Mouse (Mus musculus) induced T-regulatory cell, adult 2 months (primary cell): ENCODE results near the gene Fcrla.
"Not testable (repeated sequence)": the region's sequence is repeated elsewhere in the genome, so short reads cannot be mapped to it uniquely, and the experiment has no call there.

ENCODE experiments used
- DNase-seq: peaks from one replicate; pipeline ENCODE4 v3.0.0-alpha.2; 2012; ENCODE audit warnings: low read depth

Gene Fcrla

GRCm38 (mm10) chr1:170927378-170927777, at the start of gene Fcrla:
Gene Fcrla (minus strand): TSS chr1:170927583.
- DNase-seq: no peak

- no peak for DNase-seq
These were observed 49.1 kb upstream of the Fcrla start, which contains the start of gene Fcgr2b for GRCm38 (mm10) chr1:170976447-170976846. Gene Fcgr2b (minus strand): TSS chr1:170976547.

- no peak for DNase-seq
These were observed 48.4 kb upstream of the Fcrla start for GRCm38 (mm10) chr1:170975751-170976161.

GRCm38 (mm10) chr1:170975350-170975749, 48.0 kb upstream of the Fcrla start:
- DNase-seq: not testable (repeated sequence)

- no peak for DNase-seq
These were observed 47.4 kb upstream of the Fcrla start for GRCm38 (mm10) chr1:170974736-170975135.

DNA sequence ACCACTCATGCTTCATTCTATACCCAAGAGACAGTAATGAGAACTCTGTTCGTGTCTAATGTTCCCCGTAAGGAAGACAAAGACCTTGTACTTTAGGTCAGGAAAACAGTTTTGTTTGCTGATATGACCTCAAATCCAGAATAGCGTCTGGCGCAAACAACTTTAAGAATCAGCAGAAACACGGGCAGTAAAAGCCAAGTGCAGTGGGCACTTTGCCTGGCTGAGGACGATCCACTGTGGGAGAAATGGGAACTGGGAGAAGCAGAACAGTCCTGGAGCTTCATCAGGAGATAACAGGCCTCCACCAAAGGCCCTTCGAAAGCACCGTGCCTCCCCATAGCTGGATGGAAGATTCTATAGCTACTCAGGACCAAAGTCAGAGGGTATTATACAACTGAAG, 46.8 kb upstream of the Fcrla start:
- DNase-seq: no peak

- no peak for DNase-seq
These were observed 45.6 kb upstream of the Fcrla start for GRCm38 (mm10) chr1:170972936-170973335.

DNA sequence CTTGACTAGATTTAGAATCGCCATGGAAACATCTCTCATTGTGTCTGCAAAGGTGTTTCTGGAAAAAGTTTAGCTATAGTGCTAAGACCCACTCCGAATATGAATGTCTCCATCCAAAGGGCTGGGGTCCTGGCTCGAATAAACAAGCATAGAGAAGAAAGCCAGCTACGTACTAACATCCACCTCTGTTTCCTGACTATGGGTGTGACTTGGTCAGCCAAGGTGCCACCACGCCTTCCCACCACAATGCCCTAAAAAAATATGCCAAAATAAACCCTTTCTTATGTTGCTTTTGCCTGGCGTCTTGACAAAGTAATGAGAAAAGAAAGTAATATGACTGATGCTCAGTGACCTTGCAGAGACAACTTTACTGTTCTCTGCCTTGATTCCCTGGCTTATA, 45.1 kb upstream of the Fcrla start:
- no peak for DNase-seq

DNA sequence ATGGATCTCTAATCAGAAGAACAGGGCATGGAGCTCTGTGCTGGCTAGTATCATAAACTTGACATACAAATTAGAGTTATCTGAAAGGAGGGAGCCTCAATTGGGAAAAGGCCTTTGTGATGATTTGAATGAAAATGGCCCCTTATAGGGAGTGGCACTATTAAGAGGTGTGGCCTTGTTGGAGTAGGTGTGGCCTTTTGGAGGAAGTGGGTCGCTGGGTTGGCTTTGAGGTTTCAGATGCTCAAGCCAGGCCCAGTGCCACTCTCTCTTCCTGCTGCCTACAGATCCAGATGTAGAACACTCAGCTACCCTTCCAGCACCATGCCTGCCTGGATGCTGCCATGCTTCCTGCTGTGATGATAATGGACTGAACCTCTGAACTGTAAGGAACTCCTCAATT, 41.2 kb upstream of the Fcrla start:
- no peak for DNase-seq

DNA sequence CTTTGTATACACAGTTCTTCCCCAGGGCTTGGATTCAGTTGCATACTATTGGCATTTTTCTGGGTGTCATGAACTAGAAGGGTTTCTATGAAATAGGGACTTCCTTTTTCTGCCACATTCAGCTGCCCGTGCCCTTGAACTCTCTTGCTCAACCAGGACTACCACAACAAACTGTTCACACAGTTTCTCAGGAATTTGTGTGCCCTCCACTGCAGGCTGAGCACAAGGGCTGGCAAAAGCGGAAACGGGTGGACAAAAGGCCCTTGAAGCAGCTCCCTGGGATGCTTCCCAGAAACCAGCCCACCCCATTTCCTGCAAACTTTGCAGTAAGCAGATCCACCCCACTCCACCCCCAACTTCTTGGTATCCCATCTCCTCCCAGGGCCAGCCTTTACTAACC, 40.2 kb upstream of the Fcrla start:
- DNase-seq: no peak

DNA sequence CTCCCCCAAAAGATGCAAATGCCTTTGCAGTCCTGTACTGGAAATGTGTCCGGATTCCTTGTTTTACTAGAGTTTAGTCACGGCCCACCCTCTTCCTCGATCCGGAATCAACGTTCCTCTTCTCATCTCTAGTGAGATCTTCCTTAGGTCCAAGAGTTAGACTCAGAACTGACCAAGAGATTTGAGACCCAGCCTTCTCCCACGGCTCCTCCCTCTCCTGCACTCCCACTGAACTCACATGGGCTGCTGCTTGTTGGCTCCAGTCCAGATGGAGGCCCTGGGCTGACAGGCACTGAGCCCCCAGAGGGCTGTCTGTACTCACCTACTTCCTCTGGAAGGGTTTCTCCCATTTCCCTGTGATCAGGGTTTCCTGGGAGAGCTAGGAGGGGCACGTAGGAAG, 35.7 kb upstream of the Fcrla start:
- DNase-seq: no peak

GRCm38 (mm10) chr1:170962301-170962700, 34.9 kb upstream of the Fcrla start:
- no peak for DNase-seq

DNA sequence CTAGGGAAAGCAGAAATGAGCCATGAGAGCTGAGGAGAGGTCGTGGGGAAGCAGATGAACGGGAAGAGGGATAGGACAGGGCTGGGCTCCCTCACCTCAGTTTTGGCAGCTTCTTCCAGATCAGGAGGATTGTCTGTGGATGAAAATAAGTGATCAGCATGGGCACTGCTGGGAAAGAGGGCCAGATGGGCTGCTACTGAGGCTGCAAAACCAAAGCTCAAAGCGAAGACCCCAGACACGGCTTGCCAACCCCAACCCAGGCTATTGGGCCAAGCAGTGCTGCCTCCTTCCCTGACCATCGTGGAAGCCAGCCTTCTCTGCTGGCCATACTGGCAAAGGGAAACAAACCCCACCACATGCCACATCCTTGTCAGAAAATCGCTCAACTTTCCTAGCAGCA, 33.7 kb upstream of the Fcrla start:
- DNase-seq: no peak

DNA sequence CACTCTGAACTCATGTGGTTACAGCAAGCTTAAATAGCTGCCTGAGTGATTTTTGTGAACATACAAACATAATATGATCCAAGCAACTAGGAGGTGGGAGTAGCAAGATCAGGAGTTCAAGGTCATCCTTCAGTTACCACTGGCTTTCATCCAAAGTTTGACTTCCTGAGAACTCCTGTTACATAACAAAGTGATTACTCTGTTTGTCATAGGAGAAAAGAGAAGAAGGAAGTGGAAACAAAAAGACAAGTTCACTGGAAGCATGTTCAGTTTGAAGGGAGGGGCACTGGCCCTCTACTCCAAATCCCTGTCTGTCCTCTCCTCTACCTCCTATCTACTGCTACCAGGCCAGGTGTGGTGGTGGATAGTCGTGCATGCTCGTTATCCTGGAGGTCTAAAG, 32.4 kb upstream of the Fcrla start:
- no peak for DNase-seq

GRCm38 (mm10) chr1:170958225-170958624, 30.8 kb upstream of the Fcrla start:
- no peak for DNase-seq

GRCm38 (mm10) chr1:170953192-170953591, 25.8 kb upstream of the Fcrla start:
- DNase-seq: no peak

DNA sequence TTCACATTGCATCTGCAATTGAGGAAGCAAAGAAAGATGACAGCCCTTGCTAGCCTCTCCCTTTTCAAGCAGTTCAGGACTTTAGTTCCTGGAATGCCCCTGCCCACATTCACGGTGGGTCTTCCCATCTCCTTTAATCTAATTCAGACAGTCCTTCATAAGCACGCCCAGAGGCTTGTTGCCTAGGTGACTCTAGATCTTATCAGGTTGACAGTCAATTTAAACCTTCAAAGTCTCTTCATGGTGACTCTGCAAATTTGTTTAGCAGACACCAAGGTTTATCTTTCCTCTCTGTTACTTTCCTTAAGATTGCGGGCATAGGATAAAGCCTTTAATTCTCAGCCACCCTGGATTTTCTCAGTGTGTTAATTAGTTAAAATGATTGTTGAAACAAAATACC, 23.4 kb upstream of the Fcrla start:
- DNase-seq: peak; percentile 32

DNA sequence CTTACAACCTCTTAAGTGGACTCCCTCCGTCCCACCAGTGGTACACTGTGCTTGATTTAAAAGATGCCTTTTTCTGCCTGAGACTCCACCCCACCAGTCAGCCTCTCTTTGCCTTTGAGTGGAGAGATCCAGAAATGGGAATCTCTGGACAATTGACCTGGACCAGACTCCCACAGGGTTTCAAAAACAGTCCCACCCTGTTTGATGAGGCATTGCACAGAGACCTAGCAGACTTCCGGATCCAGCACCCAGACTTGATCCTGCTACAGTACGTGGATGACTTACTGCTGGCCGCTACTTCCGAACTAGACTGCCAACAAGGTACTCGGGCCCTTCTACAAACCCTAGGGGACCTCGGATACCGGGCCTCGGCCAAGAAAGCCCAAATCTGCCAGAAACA, 17.5 kb upstream of the Fcrla start:
- not testable (repeated sequence) for DNase-seq

DNA sequence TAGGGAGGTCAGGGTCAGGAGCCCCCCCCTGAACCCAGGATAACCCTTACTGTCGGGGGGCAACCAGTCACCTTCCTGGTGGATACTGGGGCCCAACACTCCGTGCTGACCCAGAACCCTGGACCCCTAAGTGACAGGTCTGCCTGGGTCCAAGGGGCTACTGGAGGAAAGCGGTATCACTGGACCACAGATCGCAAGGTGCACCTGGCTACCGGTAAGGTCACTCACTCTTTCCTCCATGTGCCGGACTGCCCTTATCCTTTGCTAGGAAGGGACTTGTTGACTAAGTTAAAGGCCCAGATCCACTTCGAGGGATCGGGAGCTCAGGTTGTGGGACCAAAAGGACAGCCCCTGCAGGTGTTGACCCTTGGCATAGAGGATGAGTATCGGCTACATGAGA, 16.8 kb upstream of the Fcrla start:
- not testable (repeated sequence) for DNase-seq

GRCm38 (mm10) chr1:170939255-170939654, 11.9 kb upstream of the Fcrla start:
- no peak for DNase-seq

GRCm38 (mm10) chr1:170934383-170934782, 7.0 kb upstream of the Fcrla start:
- DNase-seq: no peak

- DNase-seq: no peak
These were observed 6.6 kb upstream of the Fcrla start for GRCm38 (mm10) chr1:170933940-170934339.

DNA sequence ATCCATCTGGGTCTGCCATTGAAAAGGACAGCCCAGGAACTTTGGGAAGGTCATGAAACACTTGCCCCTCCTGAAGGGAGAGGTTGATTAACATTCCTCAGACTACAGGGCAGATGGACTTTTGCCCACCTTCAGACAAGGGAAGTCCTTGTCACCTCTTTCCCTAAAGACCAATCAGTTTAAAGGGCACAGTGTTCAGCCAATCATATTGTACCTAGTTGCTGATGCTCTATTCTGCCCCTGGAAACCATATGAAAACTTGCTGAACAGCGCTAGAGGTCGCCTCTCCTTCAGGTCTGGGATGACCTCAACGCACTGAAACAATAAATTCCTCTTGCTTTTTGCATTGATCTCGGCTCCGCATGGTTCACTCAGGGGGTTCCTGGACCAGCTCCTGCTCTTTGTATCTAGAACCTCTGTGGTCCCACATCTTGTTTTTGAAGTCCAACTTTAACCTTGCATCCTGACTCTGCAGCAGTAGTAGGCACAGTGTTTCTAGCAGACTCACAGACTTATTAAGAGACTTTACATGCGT, 6.1 kb upstream of the Fcrla start:
- no peak for DNase-seq

DNA sequence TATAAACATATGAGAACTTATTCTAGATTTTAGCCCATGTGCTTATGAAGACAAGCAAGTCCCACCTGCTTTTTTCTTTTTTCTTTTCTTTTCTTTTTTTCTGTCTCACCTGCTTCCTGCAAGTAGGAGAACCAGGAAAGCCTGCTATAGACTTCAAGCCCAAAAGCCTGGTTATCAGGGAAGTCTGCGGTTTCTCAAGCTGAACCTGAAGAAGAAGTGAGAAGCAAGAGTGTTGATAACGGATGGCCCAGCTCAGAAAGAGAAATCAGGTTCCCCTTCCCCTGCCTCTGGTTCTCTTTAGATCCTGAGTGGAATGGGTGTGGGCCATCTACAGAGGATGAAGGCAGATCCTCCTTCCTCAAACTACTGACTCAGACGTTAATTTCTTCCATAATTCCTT, 4.7 kb upstream of the Fcrla start:
- no peak for DNase-seq

- DNase-seq: no peak
These were observed 1.9 kb upstream of the Fcrla start for GRCm38 (mm10) chr1:170929245-170929644.
